Mouse (Mus musculus) left cerebral cortex, postnatal 25 days (tissue): ENCODE results near the gene Psap. TPM values are rescaled to one million over a fixed set of nuclear protein-coding genes. Genes with fewer than 3 reads are reported as not detected.

ENCODE experiments used
- DNase-seq, 2 experiments: peaks; one replicate each; pipeline ENCODE4 v3.0.0; 2022; ENCODE audit warnings: low spot score in 2 of 2, mixed read lengths in 1 of 2
- intact Hi-C: fragments of 180-260 bp; cut with DNase I; formaldehyde crosslinking; loops from one replicate; pipeline ENCODE4 v1.15.1; 2025
- total RNA-seq, 2 experiments: library from RNA; stranded (reverse); gene quantifications; 2 replicates each; pipeline ENCODE4 v1.2.3; 2021

The Psap gene
- total RNA-seq, 2 experiments from 2014 or later, result 1,491 to 1,558 TPM

- DNase-seq, result no peak
- intact Hi-C loops, result no loop called here
These were observed 57.2 kb downstream of the Psap start for GRCm38 (mm10) chr10:60334583-60334982.

DNA sequence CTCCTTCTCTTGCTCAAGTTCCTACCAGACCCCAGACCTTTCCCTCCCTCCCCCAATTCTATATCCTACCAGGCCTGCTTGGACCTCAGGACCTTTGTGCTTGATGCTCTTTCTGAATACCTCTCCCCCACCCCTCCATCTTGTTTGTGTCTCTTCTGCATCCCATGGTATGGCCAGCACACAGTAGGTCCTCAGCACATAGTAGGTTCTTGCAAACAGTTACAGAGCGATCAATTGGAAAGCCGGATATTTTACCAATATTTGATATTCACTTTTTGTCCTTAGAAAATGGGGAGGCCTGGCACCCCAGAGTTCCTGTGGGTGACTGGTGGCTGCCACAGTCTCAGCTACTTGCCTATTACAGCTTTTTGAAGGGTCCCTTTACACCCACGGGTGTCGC lies 57.6 kb downstream of the Psap start:
- DNase-seq, result no peak
- intact Hi-C loops, result no loop called here

- DNase-seq, result no peak
- intact Hi-C loops, result no loop called here
These were observed 64.1 kb downstream of the Psap start for GRCm38 (mm10) chr10:60341528-60341927.

GRCm38 (mm10) chr10:60344111-60344510 lies 66.7 kb downstream of the Psap start:
- intact Hi-C loops, result no loop called here
- no peak for DNase-seq

GRCm38 (mm10) chr10:60346056-60346455 lies 68.6 kb downstream of the Psap start:
- no peak for DNase-seq
- intact Hi-C loops, result loop anchor here (2.0 kb wide), 1 partner anchor 63 kb away; no protein-coding TSS in a partner anchor

- intact Hi-C loops, result loop anchor here (2.0 kb wide), 1 partner anchor 62 kb away; no protein-coding TSS in a partner anchor
- peak; percentile 57 to 61 for DNase-seq
These were observed 69.4 kb downstream of the Psap start, which contains the start of gene Vsir for GRCm38 (mm10) chr10:60346701-60347405. Vsir (plus strand) TSS chr10:60346851.

- intact Hi-C loops, result loop anchor here (2.0 kb wide), 1 partner anchor 61 kb away; no protein-coding TSS in a partner anchor
- DNase-seq, result no peak
These were observed 70.6 kb downstream of the Psap start for GRCm38 (mm10) chr10:60347768-60348610.

DNA sequence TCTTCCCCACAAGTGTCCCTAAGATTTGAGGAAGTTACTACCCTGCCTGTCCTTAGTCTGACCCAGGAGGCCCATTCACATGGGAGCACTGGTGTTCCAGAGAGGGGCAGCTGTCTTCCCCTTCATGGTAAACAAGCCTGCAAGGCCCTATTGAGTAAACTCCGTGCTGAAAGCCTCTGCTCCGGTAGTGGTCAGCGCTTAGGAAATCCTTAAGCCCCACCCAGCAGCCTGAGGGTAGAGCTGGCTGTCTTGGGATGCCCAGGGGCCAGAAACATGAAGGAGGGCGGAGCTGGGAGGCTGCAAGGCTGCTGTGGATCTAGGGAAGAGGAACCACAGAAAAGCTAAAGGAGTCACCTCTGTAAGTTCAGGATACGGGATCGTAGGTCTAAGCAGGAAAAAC lies 71.6 kb downstream of the Psap start:
- DNase-seq, result peak in 1 of 2 experiments; percentile 26
- intact Hi-C loops, result no loop called here

- no peak for DNase-seq
- intact Hi-C loops, result no loop called here
These were observed 72.2 kb downstream of the Psap start for GRCm38 (mm10) chr10:60349644-60350043.

DNA sequence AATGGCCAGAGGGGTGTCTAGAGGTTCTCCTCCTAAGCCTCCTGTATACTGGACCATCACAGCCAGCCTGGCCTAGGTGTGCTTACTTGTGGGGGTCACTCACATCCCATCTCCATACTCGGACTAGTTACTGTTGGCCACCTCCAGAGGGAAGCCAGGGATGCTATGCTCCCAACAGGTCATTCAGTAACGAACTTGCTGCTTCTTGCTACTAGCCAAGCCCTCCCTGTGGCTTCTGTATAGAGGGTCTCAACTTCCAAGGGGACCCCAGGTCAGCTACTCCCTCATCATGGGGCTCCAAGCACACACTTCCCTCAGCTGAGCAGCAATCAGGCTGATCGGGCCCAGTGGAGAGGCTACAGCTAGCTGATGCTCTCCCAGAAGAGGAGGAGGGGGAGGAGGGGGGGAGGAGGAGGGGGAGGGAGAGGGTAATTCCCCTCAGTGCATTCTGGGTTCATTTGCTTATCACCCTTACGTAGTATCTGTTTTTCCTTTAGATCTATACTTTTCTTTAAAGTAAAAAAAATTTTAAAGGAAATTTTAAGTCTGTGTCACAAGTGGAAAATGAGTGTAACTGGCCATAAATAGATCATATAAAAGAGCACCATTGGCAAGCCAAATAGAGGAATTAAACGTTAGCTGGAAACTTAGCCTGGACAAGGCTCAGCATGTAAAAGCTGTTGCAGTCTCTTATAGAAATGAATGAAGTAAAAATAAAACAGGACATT lies 72.8 kb downstream of the Psap start:
- no peak for DNase-seq
- intact Hi-C loops, result no loop called here

- intact Hi-C loops, result no loop called here
- peak; percentile 62 to 82 for DNase-seq
These were observed 73.4 kb downstream of the Psap start for GRCm38 (mm10) chr10:60350805-60351167.

GRCm38 (mm10) chr10:60351248-60351647 lies 73.8 kb downstream of the Psap start:
- DNase-seq, result no peak
- intact Hi-C loops, result no loop called here

DNA sequence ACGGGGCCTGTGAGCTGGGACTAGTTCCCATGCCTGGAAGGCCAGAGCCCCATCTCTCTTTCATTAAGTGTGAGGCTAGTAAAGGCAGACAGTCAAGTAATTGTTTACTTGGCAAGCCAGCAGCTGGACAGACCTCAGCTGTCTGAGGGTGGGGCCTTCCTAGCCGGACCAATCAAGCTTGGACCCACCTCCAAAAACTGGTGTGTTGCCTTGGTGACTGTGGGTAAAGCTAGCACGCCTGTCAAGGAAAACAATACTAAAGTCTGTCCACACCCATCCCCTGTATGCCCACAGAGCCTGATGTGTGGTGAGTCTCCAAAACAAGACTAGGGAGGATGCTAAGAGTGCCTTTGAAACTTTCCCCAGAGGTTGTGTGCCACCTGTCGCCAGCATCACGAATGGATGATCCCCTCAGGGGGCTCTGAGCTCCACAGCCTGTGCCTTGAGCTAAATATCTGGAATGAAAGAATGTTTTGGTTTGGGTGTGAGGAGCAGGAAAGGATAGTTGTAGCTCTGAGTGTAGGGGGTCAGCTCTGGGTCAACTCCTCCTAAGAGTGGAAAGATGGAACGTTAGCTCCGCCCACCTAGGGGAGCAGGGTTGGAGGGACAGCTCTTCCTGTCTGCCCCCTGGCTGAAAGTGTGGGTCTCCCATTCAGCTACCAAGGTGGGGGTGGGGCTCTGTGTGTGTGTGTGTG lies 74.5 kb downstream of the Psap start:
- intact Hi-C loops, result no loop called here
- no peak for DNase-seq

Other genes with a start within 250 kb of the Psap start
- gene Spock2, start 171.4 kb upstream of the Psap start, total RNA-seq, result 100 to 1,000 TPM; 588 to 602 TPM
- 1 to 10 TPM; 1.6 to 1.8 TPM for gene Chst3, start 58.4 kb upstream of the Psap start, total RNA-seq
- 10 to 100 TPM; 26.6 to 32.3 TPM for gene Vsir, start 69.2 kb downstream of the Psap start, total RNA-seq
- 1 to 10 TPM in 1 of 2 experiments, under 1 TPM in 1; 0.44 to 1.3 TPM for gene Gm17455, start 122.1 kb downstream of the Psap start, total RNA-seq